Mouse (Mus musculus): Measurements from ENCODE around the gene Rogdi. TPM values are rescaled to one million over a fixed set of nuclear protein-coding genes. Genes with fewer than 3 reads are reported as not detected.

Gene Rogdi
- 121 and 124 TPM in 2 replicates for polyA plus RNA-seq (2016; fragmentation: Nextera tagmentation; extraction: Ambion mirVana)

DNA sequence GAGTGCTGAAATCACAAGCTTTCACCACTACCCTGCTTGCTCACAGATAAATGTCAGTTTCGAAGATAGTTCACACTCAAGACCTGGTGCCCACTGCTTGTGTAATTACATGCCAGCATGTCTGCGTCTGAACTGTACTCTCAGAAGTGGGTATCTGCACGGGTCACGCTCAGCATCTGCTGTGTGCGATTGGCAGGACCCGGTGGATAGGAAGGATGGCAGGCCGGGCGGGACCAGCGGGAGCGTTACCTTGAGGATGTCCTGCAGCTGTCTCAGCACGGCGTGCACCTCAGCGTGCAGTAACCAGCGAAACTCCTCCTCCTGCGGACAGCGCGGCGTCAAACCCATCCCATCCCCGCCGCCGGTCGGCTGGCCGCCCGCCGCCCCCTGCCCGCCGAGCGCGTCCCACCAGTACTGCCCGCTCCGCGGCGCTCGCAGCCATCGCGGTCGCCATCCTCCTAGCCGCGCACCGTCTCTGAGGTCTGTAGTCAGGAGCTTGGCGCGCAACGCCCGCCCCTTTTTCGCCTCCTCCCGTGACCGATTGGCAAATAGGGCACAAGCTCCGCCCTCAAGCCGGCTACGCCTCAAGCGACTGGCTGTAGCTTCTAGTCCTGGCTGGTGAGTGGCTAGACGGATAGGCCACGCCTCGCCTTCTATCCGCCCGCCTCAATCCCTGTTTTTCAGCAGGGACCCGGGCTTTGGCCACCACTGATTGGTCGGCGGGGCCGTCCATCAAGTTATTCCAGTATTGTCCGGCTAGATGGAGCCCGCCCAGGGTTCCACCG, at the start of gene Rogdi:
Rogdi (minus strand) TSS at position 500 of the 785 bp plus-strand sequence.
- Histone ChIP-seq H3K27me3 (replicated peaks) (no peaks in the 10 kb centered on the region), H3K4me1 (peaks cover 14% of the 10 kb centered on the region), H3K9ac (peak within 1 kb of the TSS; percentile 59), H3K9me3 (no peaks in the 10 kb centered on the region), H3K4me3 (peak within 1 kb of the TSS; percentile 45), H3K4me2 (replicated peaks) (peak within 1 kb of the TSS; percentile 78), H3K36me3 (peaks cover 51% of the 10 kb centered on the region), H3K27ac (no peak within 1 kb of the TSS; the same call in 1 of the 2 replicates)
- peak; percentile 98 for ATAC-seq (ENCODE audit: low FRiP score, low read depth)
- WGBS, result 1% methylated on average over 62 of the region's 63 CpGs

DNA sequence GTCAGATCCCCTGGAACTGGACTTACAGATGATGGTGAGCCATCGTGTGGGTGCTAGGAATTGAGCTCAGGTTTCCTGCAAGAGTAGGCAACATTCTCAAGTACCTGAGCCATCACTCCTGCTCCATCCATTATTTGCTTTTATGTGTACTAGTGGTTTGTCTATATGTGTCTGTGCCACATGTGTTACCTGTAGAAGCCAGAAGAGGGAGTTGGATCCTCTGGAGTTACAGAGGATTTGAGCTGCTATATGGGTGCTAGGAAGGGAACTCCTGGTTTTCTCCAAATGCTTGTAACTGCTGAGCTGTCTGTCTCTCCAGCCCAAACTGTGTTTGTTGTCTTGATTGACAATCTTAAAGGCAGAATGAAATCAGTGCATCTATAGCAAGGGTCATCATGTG, 44.8 kb upstream of the Rogdi start:
- Histone ChIP-seq H3K36me3 (peaks cover 52% of the 10 kb centered on the region), H3K4me2 (replicated peaks) (no peak overlapping the region), H3K9ac (no peak overlapping the region), H3K4me3 (no peak overlapping the region), H3K27me3 (replicated peaks) (no peaks in the 10 kb centered on the region), H3K27ac (no peak overlapping the region), H3K4me1 (no peaks in the 10 kb centered on the region), H3K9me3 (no peaks in the 10 kb centered on the region)
- ATAC-seq (ENCODE audit: low FRiP score, low read depth), result no peak
- 96% methylated on average over 1 of the region's 1 CpGs for WGBS

DNA sequence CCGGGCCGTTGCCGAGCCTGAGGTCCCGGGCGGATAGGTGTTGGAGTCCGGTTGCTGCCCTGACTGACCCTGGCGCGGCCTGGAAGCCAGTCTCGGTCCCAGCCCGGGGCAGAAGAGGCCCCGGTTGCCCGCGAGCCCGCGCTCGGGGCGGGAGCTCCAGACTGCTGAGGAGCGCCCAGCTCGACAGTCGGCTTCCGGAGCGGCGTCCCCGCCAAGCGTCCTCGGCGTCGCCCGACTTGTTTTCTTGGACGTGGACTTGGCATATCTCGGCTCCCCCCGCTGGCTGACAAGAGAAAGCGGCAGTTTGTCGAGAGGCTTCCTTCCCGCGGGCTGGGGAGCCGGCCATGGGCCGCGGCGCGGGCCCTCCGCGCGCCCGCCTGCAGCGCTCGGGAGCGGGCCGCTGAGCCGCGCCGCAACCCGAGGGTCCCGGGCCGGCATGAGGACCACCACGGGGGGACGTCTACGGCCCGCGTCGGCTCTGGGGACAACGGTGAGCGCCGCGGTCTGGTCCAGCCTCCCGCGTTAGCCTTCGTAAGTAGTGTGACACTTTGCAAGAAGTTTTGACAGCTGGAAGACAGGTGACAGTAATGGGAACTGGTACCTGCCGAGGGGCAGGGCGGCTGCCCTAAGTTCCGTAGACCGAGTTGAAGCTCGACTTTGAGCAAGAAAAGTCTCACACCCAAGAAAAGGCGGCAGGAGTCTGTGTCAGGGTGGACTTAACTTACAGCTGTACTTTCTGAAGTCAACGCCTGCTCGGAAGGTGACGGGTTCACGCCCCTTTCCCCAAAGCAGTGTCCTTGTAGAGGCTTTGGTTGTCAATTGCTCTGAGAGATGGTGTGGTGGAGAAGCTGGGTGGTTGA, 37.1 kb upstream of the Rogdi start:
- Histone ChIP-seq H3K9me3 (no peaks in the 10 kb centered on the region), H3K9ac (peak overlapping the region; percentile 83), H3K4me2 (replicated peaks) (peak overlapping the region; percentile 97), H3K4me1 (peaks cover 21% of the 10 kb centered on the region), H3K36me3 (peaks cover 34% of the 10 kb centered on the region), H3K27me3 (replicated peaks) (no peaks in the 10 kb centered on the region), H3K27ac (peak overlapping the region; percentile 90), H3K4me3 (peak overlapping the region; percentile 97)
- peak; percentile 81 for ATAC-seq (ENCODE audit: low FRiP score, low read depth)
- WGBS, result under 1% methylated on average over 78 of the region's 78 CpGs

DNA sequence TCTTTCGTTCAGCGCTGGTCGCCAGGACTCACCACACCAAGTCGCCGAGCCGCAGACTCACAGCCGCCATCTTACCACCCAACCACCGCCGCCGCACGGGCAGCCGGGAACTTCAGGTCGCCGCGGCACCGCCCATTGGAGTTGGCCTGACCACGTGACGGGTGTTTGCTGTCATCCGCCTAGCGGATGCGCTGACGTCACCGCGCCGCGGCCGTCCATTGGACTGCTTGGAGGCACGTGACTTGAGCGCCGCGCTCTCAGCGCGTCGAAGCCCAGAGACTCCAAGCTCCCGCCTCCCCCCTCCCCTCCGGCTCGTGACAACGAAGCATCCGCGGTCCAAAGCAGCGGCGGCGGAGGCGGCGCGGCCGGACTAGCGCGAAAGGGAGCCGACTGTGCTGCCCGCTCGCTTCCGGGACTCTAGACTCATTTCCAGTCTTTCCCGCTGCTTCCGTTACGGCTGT, 36.5 kb upstream of the Rogdi start, which contains the start of the genes Glyr1 and Ubn1:
Glyr1 (minus strand) TSS at position 90 of the 461 bp plus-strand sequence.
Ubn1 (plus strand) TSS at position 284 of the 461 bp plus-strand sequence.
- WGBS, result under 1% methylated on average over 56 of the region's 56 CpGs
- peak; percentile 99 for ATAC-seq (ENCODE audit: low FRiP score, low read depth)
- H3K4me2 ChIP-seq (replicated peaks), result peak within 1 kb of the TSS; percentile 97

DNA sequence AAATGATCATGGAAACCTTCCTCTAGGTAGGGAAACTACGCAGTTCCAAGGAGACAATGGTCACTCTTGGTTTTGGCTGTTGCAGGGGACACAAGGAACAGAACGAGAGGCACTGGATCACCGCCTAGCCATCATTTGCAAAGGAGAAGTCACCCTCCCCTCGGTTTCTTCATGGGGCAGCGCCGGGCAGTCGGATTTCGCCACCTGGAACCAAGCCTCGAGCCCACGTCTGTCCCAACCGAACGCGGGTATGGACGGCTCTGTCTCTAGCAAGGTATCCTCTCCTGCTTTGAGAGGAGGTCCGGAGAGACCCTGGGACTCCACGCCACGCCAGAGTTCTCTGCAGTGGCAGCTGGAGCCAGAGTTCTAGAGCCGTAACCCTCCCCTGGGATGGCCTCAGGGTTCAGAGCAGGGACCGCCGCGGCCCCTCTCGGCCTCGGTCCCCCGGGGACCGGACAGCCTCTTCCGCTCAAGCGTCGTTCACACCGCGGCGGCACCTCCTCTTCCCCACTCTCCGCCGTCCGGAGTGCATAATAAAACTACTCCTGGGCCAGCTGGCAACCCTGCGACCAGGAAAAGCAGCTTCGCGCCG, 35.9 kb upstream of the Rogdi start:
- H3K9ac ChIP-seq, result peak overlapping the region; percentile 92
- H3K4me3 ChIP-seq, result peak overlapping the region; percentile 97
- WGBS, result under 1% methylated on average over 38 of the region's 38 CpGs
- H3K9me3 ChIP-seq, result no peaks in the 10 kb centered on the region
- H3K27ac ChIP-seq, result peak overlapping the region; percentile 86
- peak overlapping the region; percentile 88 for H3K4me2 ChIP-seq (replicated peaks)
- ATAC-seq (ENCODE audit: low FRiP score, low read depth), result peak; percentile 54
- H3K27me3 ChIP-seq (replicated peaks), result no peaks in the 10 kb centered on the region
- peaks cover 21% of the 10 kb centered on the region for H3K4me1 ChIP-seq
- H3K36me3 ChIP-seq, result peaks cover 40% of the 10 kb centered on the region

More for the DNA sequence above, 36.5 kb upstream of the Rogdi start, which contains the start of the genes Glyr1 and Ubn1:
- Histone ChIP-seq H3K4me3 (peak within 1 kb of the TSS; percentile 97), H3K4me1 (peaks cover 21% of the 10 kb centered on the region), H3K9ac (peak within 1 kb of the TSS; percentile 92), H3K9me3 (no peaks in the 10 kb centered on the region), H3K36me3 (peaks cover 35% of the 10 kb centered on the region), H3K27ac (peak within 1 kb of the TSS; percentile 90), H3K27me3 (replicated peaks) (no peaks in the 10 kb centered on the region)

DNA sequence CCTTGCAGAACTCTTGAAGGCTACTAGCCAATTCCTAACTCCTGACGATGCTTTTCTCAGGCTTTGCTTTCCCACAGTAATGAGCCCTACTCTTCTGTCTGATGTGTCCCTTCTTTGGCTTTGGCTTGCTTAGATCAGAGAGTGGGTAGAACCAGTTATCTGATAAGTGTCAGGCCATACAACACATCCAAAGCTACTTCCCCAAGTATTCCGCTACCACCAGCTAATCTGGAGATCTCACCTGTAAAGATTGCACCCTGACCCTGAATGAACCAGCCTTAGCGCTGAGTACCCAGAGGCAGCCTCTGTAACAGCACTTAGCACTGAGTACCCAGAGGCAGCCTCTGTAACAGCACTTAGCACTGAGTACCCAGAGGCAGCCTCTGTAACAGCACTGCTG, 32.0 kb upstream of the Rogdi start:
- Histone ChIP-seq H3K9ac (no peak overlapping the region), H3K27ac (no peak overlapping the region), H3K4me1 (peaks cover 16% of the 10 kb centered on the region), H3K36me3 (peaks cover 69% of the 10 kb centered on the region), H3K27me3 (replicated peaks) (no peaks in the 10 kb centered on the region), H3K4me2 (replicated peaks) (no peak overlapping the region), H3K4me3 (no peak overlapping the region), H3K9me3 (no peaks in the 10 kb centered on the region)
- no peak for ATAC-seq (ENCODE audit: low FRiP score, low read depth)
- 98% methylated on average over 3 of the region's 3 CpGs for WGBS

DNA sequence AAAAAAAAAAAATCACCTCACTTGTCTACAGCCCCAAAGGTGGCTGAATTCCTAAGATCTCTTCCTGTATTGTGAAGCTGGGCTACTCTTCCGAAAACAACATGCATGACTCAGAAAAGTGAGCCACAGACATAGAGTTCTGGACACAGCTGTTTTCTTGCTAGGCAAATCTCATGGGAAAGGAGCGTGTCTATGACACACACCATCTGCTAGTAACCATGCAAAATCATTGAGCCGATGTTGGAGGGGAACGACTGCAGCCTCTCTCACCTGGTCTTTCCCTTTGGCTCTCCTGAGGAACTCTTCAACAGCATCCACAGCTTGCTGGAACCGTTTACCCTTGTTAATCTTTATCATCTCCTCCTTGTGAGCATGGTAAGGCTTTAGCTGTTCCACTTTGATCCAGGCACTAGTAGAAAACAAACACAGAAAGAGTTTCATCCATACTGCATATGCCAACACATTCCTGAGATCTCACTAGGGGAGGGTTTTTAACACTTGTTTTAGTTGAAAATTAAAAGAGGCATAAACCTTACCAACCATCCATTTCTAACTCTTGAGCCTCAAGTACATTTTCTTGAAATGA, 23.4 kb upstream of the Rogdi start:
- Histone ChIP-seq H3K27ac (no peak overlapping the region), H3K9ac (no peak overlapping the region), H3K4me1 (no peaks in the 10 kb centered on the region), H3K4me3 (no peak overlapping the region), H3K36me3 (peaks cover 95% of the 10 kb centered on the region), H3K4me2 (replicated peaks) (no peak overlapping the region), H3K27me3 (replicated peaks) (no peaks in the 10 kb centered on the region), H3K9me3 (no peaks in the 10 kb centered on the region)
- ATAC-seq (ENCODE audit: low FRiP score, low read depth), result no peak
- WGBS, result 83% methylated on average over 5 of the region's 5 CpGs

DNA sequence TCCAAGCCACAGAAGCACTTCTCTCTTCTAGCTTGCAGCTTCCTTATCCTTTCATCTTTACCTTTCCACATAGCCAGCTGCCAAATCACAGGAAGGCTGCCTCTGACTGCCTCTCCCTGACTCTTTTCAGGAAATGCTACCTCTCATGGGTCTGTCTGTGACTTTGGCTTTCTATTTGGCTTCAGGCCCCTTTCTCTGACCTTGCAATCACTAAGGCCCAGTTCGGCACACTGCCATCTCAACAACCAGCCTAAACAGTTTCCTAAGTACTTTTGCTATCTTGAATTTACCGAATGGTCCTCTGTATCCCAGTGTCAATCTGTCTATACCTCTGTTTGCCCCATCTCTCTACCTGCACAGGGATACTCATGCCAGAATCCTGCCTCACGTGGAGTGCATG, 22.2 kb upstream of the Rogdi start:
- H3K4me3 ChIP-seq, result no peak overlapping the region
- peaks cover 95% of the 10 kb centered on the region for H3K36me3 ChIP-seq
- no peak for ATAC-seq (ENCODE audit: low FRiP score, low read depth)
- H3K9me3 ChIP-seq, result no peaks in the 10 kb centered on the region
- no peaks in the 10 kb centered on the region for H3K4me1 ChIP-seq
- no peak overlapping the region for H3K4me2 ChIP-seq (replicated peaks)
- H3K9ac ChIP-seq, result no peak overlapping the region
- no peak overlapping the region for H3K27ac ChIP-seq
- no peaks in the 10 kb centered on the region for H3K27me3 ChIP-seq (replicated peaks)
- WGBS, result 96% methylated on average over 3 of the region's 3 CpGs

DNA sequence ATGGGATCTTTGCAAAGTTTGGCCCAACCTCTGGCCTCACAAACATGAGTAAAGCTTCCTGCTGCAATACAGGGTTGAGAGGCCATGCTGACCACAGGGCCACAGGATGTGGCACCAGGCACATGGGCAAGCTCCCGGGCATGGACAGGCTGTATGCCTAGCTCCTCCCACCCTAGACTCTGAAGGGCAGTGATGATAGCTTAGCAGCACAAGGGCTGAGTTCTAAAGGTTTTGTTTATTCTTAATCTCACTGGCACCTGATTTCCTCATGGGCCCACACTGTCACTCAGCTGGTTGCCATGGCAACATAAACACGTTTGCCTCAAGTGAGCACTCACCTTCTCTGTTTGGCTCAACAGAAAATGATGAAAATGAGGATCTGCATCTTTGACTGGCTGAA, 16.5 kb upstream of the Rogdi start:
- H3K4me2 ChIP-seq (replicated peaks), result no peak overlapping the region
- peaks cover 98% of the 10 kb centered on the region for H3K36me3 ChIP-seq
- H3K9me3 ChIP-seq, result no peaks in the 10 kb centered on the region
- H3K27ac ChIP-seq, result no peak overlapping the region
- no peak overlapping the region for H3K9ac ChIP-seq
- 80% methylated on average over 2 of the region's 2 CpGs for WGBS
- H3K4me3 ChIP-seq, result no peak overlapping the region
- no peaks in the 10 kb centered on the region for H3K27me3 ChIP-seq (replicated peaks)
- H3K4me1 ChIP-seq, result no peaks in the 10 kb centered on the region
- ATAC-seq (ENCODE audit: low FRiP score, low read depth), result no peak

DNA sequence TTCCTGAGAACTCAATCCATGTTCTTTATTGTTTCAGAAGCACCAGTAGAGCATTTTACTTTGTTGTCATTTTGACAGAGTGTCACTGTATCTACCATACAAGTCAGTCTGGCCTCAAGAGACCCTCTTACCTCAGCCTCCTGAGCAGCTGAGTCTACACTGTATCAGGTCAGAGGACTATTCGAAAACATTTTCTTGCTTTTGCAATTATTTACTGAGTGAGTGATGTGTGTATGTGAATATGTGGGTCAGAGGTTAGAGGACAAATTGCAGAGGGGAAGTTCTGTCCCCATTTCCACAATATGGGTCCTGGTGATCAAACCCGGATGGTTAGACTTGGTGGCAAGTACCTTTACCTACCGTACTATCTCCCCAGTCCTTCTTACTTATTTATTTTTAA, 10.7 kb upstream of the Rogdi start:
- Histone ChIP-seq H3K36me3 (peaks cover 93% of the 10 kb centered on the region), H3K27me3 (replicated peaks) (no peaks in the 10 kb centered on the region), H3K27ac (no peak overlapping the region), H3K4me3 (no peak overlapping the region), H3K4me1 (no peaks in the 10 kb centered on the region), H3K9ac (no peak overlapping the region), H3K4me2 (replicated peaks) (no peak overlapping the region), H3K9me3 (no peaks in the 10 kb centered on the region)
- 98% methylated on average over 3 of the region's 3 CpGs for WGBS
- no peak for ATAC-seq (ENCODE audit: low FRiP score, low read depth)

DNA sequence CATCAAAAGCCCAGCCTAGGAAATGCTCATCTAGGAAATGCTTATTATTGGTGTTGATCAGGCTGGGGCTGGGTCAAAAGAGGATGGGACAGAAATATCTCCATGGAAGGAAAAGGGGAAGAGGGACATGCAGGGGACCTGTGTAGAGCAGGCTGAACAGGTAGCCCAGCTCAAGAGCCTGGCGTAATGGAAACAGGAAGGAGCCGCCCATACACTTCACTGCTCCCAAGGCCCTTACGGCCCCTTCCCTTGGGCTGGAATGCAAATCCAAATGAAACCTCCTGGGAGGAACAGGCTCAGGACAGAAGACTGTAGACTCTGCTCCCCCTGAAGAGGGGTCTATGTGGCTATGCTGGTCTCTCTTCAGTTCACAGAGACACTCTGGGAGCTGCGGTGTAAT, 1.2 kb upstream of the Rogdi start:
- Histone ChIP-seq H3K4me2 (replicated peaks) (no peak overlapping the region), H3K4me1 (peaks cover 14% of the 10 kb centered on the region), H3K27me3 (replicated peaks) (no peaks in the 10 kb centered on the region), H3K27ac (no peak overlapping the region), H3K4me3 (no peak overlapping the region), H3K9me3 (no peaks in the 10 kb centered on the region), H3K9ac (no peak overlapping the region), H3K36me3 (peaks cover 58% of the 10 kb centered on the region)
- no peak for ATAC-seq (ENCODE audit: low FRiP score, low read depth)
- WGBS, result 92% methylated on average over 4 of the region's 4 CpGs

Data from neural tube, embryonic 12.5 days (tissue).